Mouse (Mus musculus): ENCODE data around the gene Commd2. TPM values are rescaled to one million over a fixed set of nuclear protein-coding genes. Genes with fewer than 3 reads are reported as not detected.

Commd2 gene
- total and polyA plus RNA-seq, 3 experiments = 35.3 to 65.3 (median 53.2) TPM

DNA sequence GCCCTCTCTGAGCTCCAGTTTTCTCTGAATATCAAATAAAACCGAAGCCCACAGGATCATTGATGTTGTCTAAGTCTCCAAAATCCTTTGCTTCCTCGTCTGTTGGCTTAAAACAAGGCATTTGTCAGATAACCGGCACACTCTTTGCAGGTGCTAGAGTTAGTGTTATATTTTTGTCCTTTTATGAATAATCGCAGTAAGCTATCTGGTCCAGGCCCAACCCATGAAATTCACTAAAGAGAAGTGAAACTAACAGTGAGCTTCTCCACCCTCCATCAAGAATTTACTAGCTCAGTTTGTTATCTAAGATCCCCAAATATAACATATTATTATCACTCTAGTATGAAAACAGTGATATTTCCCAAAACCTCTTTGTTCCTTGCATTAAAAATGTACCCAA is 40.3 kb upstream of the Commd2 start (continued):
- TF ChIP-seq ZKSCAN1 (IDR thresholded peaks at IDR 0.05; ENCODE audit: borderline replicate concordance, low read depth, low read length) = no peak
- no peak for TF ChIP-seq UBTF (IDR thresholded peaks at IDR 0.05; ENCODE audit: low read depth, low read length)
- TF ChIP-seq RAD21 (IDR thresholded peaks at IDR 0.05; ENCODE audit: low read depth, low read length) = no peak
- TF ChIP-seq CTCF (conservative IDR thresholded peaks at IDR 0.05 in 1 of 2, IDR thresholded peaks at IDR 0.05 in 1 of 2; ENCODE audit: low read depth in 2 of 2, low read length in 2 of 2) = no peak
- TF ChIP-seq PAX5 (IDR thresholded peaks at IDR 0.05; ENCODE audit: low read length) = no peak
- no peak for TF ChIP-seq MXI1 (IDR thresholded peaks at IDR 0.05; ENCODE audit: low read depth, low read length)
- no peak for TF ChIP-seq MAZ (IDR thresholded peaks at IDR 0.05; ENCODE audit: low read depth, low read length)
- TF ChIP-seq JUND (conservative IDR thresholded peaks at IDR 0.05; ENCODE audit: low read depth, low read length) = 0 out of 2 replicates have a peak, but pooled peaks have one; percentile 32
- peak; percentile 70 for TF ChIP-seq BHLHE40 (IDR thresholded peaks at IDR 0.05; ENCODE audit: low read depth, low read length)
- TF ChIP-seq EP300 (IDR thresholded peaks at IDR 0.05; ENCODE audit: low read length) = peak; percentile 91
- peak; percentile 49; the same call in 1 of the 2 replicates for TF ChIP-seq MEF2A (IDR thresholded peaks at IDR 0.05; ENCODE audit: borderline replicate concordance, low read depth, low read length)

DNA sequence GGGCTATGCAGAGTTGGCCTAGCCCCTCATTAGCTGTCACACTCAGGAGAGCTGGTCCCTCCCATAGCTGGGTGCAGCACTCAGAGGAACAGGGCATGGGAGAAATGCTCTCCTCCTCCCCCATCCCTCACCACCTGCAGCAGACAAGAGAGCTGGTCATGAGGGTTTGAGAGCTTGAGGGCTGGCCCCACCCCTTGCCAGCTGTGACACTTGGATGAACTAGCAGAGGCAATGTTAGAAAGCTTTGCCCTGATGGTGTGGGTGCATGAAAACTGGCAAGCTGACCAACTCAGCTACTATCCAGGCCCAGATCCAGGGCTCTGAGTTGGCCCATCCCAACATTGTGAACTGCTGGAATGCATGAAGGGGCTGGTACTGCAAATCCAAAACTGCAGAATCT is 26.3 kb upstream of the Commd2 start:
- no peak for TF ChIP-seq NELFE (IDR thresholded peaks at IDR 0.05; ENCODE audit: low read depth, low read length)
- TF ChIP-seq JUN (IDR thresholded peaks at IDR 0.05; ENCODE audit: insufficient read depth, low read depth, low read length) = no peak
- TF ChIP-seq CTCF (conservative IDR thresholded peaks at IDR 0.05 in 1 of 2, IDR thresholded peaks at IDR 0.05 in 1 of 2; ENCODE audit: low read depth in 2 of 2, low read length in 2 of 2) = no peak
- TF ChIP-seq MAFK (IDR thresholded peaks at IDR 0.05; ENCODE audit: insufficient replicate concordance, low read length) = no peak
- no peak for TF ChIP-seq KAT2A (IDR thresholded peaks at IDR 0.05; ENCODE audit: insufficient replicate concordance, low read length)
- no peak for TF ChIP-seq RCOR1 (conservative IDR thresholded peaks at IDR 0.05; ENCODE audit: low read depth, low read length)
- no peak for TF ChIP-seq USF1 (IDR thresholded peaks at IDR 0.05; ENCODE audit: low read depth, low read length)
- TF ChIP-seq IRF4 (IDR thresholded peaks at IDR 0.05; ENCODE audit: low read depth, low read length) = no peak
- TF ChIP-seq ETS1 (conservative IDR thresholded peaks at IDR 0.05; ENCODE audit: low read depth, low read length) = no peak
- TF ChIP-seq E2F4 (IDR thresholded peaks at IDR 0.05; ENCODE audit: insufficient replicate concordance, low read depth, low read length) = no peak
- TF ChIP-seq MAX (IDR thresholded peaks at IDR 0.05; ENCODE audit: low read length) = no peak
- TF ChIP-seq SMC3 (IDR thresholded peaks at IDR 0.05; ENCODE audit: low read depth, low read length) = no peak
- Histone ChIP-seq H3K9ac (ENCODE audit: insufficient read depth, low read depth) (no peak overlapping the region), H3K27ac (ENCODE audit: insufficient read depth, low read depth) (no peak overlapping the region), H3K36me3 (replicated peaks in 1 of 2; ENCODE audit: control insufficient read depth in 1 of 2, insufficient read depth in 1 of 2, low read length in 1 of 2) (no peaks in the 10 kb centered on the region), H3K27me3 (replicated peaks) (no peaks in the 10 kb centered on the region), H3K9me3 (replicated peaks; ENCODE audit: low read length) (peaks cover 2% of the 10 kb centered on the region), H3K4me2 (ENCODE audit: insufficient read depth, low read depth, poor library complexity, severe bottlenecking) (no peak overlapping the region), H3K4me3 (replicated peaks in 1 of 3; ENCODE audit: low read depth in 2 of 3, low read length in 2 of 3, poor library complexity in 1 of 3) (no peak overlapping the region), H3K4me1 (ENCODE audit: control insufficient read depth in 1 of 2, insufficient read depth in 2 of 2) (peaks cover 12 to 32% of the 10 kb centered on the region in 2 experiments; a peak in 3 of 4 replicates), H3K79me2 (replicated peaks; ENCODE audit: control insufficient read depth, extremely low read depth, insufficient read depth, poor library complexity, severe bottlenecking) (no peaks in the 10 kb centered on the region)
- in situ Hi-C loops (cut with MboI; ENCODE audit: low pct_ligation_motif_present, low pct_unique_long_range_greater_than_20kb, low sequenced_read_pairs) (no loop called here), dilution Hi-C loops (cut with MboI; ENCODE audit: extremely low pct_ligation_motif_present, extremely low pct_unique_long_range_greater_than_20kb, low sequenced_read_pairs) (no loop called here)
- DNase-seq (ENCODE audit: extremely low read depth) = peak; percentile 34
